Mouse (Mus musculus): Measurements from ENCODE around the gene Dusp3. TPM values are rescaled to one million over a fixed set of nuclear protein-coding genes. Genes with fewer than 3 reads are reported as not detected.
"Not testable (repeated sequence)": the region's sequence is repeated elsewhere in the genome, so short reads cannot be mapped to it uniquely, and the experiment has no call there.

Gene Dusp3
- polyA plus RNA-seq, 1 experiment = 32.0 TPM

DNA sequence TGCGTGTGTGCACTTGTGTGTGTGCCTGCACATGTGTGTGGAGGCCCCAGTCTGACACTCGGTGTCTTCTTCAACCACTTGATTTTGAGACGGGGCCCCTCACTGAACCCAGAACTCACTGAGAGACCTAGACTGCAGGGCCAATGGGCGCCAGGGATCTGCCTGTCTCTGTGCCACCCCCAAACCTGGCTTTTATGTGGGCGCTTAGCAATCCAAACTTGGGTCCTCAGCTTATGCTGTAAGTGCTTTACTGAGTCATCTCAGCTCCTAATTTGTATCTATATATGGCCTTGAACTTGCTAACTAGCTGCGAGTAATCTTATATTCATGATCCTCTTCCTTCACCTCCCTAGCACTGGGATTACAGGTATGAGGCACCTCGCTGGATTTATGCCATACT, 5.6 kb upstream of the Dusp3 start:
- H3K79me2 ChIP-seq (ENCODE audit: control insufficient read depth, insufficient read depth) = no peaks in the 10 kb centered on the region
- H3K36me3 ChIP-seq (ENCODE audit: control insufficient read depth, insufficient read depth) = no peaks in the 10 kb centered on the region
- no peaks in the 10 kb centered on the region for H3K79me3 ChIP-seq (ENCODE audit: low read depth)
- H3ac ChIP-seq (ENCODE audit: control insufficient read depth, insufficient read length, low read depth) = no peak overlapping the region
- TF ChIP-seq MYOD1 (IDR thresholded peaks at IDR 0.05; ENCODE audit: control insufficient read depth, insufficient read length, low read depth) (no peak), USF1 (IDR thresholded peaks at IDR 0.05; ENCODE audit: low read depth) (no peak), CTCF (IDR thresholded peaks at IDR 0.05; ENCODE audit: control insufficient read depth, insufficient read depth, insufficient read length) (no peak), MYOG (IDR thresholded peaks at IDR 0.05; ENCODE audit: control insufficient read depth, extremely low read depth, insufficient read length) (no peak), CEBPB (IDR thresholded peaks at IDR 0.05; ENCODE audit: low read depth) (no peak), FOSL1 (IDR thresholded peaks at IDR 0.05; ENCODE audit: insufficient read depth, low read length, poor library complexity, severe bottlenecking) (no peak), MAX (IDR thresholded peaks at IDR 0.05) (no peak)
- H3K4me3 ChIP-seq (ENCODE audit: insufficient read depth, poor library complexity, severe bottlenecking) = no peak overlapping the region
- peaks cover 45% of the 10 kb centered on the region for H3K27me3 ChIP-seq (ENCODE audit: control insufficient read depth, insufficient read depth, insufficient read length)

DNA sequence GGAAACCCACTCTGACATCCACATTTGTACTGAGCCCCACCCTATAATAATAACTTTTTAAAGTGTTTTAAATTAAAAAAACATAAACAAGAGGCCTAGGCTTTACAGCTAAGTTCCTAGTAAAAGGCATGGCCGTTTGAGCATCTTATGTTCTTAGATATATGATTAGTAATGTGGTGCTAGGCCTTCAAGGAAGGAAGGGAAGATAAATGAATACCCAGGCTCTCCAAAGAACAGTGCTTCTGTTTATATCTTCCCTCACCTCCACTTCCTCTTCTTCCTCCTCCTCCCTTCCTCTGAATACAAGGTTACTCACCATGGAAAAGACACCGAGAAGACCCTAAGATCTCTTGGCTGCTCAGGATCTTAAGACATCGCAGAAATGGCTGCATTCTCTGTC, 5.0 kb upstream of the Dusp3 start:
- H3K79me2 ChIP-seq (ENCODE audit: control insufficient read depth, insufficient read depth) = no peaks in the 10 kb centered on the region
- peaks cover 49% of the 10 kb centered on the region for H3K27me3 ChIP-seq (ENCODE audit: control insufficient read depth, insufficient read depth, insufficient read length)
- no peaks in the 10 kb centered on the region for H3K36me3 ChIP-seq (ENCODE audit: control insufficient read depth, insufficient read depth)
- TF ChIP-seq MYOG (IDR thresholded peaks at IDR 0.05; ENCODE audit: control insufficient read depth, extremely low read depth, insufficient read length) (no peak), USF1 (IDR thresholded peaks at IDR 0.05; ENCODE audit: low read depth) (no peak), FOSL1 (IDR thresholded peaks at IDR 0.05; ENCODE audit: insufficient read depth, low read length, poor library complexity, severe bottlenecking) (no peak), MAX (IDR thresholded peaks at IDR 0.05) (no peak), MYOD1 (IDR thresholded peaks at IDR 0.05; ENCODE audit: control insufficient read depth, insufficient read length, low read depth) (no peak), CTCF (IDR thresholded peaks at IDR 0.05; ENCODE audit: control insufficient read depth, insufficient read depth, insufficient read length) (no peak), CEBPB (IDR thresholded peaks at IDR 0.05; ENCODE audit: low read depth) (no peak)
- H3K4me3 ChIP-seq (ENCODE audit: insufficient read depth, poor library complexity, severe bottlenecking) = no peak overlapping the region
- H3ac ChIP-seq (ENCODE audit: control insufficient read depth, insufficient read length, low read depth) = no peak overlapping the region
- H3K79me3 ChIP-seq (ENCODE audit: low read depth) = no peaks in the 10 kb centered on the region

DNA sequence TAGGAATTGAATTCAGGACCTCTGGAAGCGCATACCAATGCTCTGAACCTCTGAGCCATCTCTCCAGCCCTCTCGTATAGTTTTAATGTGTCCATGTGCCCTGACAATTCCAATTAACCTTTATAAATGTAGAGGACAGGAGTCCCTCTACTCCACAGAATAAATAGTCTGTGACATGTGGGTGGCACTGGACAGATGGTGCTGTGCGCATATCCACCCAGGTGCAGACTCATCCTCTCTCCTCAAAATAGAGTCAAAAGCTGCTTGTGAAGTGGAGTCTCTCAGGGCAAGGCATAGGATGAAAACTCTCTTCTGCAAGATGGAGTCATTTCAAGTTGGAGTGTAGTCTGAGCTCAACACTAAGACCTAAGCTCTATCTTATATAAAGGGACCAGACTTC, 3.4 kb upstream of the Dusp3 start:
- Histone ChIP-seq H3K4me3 (ENCODE audit: insufficient read depth, poor library complexity, severe bottlenecking) (no peak overlapping the region), H3K36me3 (ENCODE audit: control insufficient read depth, insufficient read depth) (no peaks in the 10 kb centered on the region), H3K27me3 (ENCODE audit: control insufficient read depth, insufficient read depth, insufficient read length) (peaks cover 41% of the 10 kb centered on the region), H3K79me3 (ENCODE audit: low read depth) (no peaks in the 10 kb centered on the region), H3K79me2 (ENCODE audit: control insufficient read depth, insufficient read depth) (no peaks in the 10 kb centered on the region), H3ac (ENCODE audit: control insufficient read depth, insufficient read length, low read depth) (no peak overlapping the region)
- TF ChIP-seq FOSL1 (IDR thresholded peaks at IDR 0.05; ENCODE audit: insufficient read depth, low read length, poor library complexity, severe bottlenecking) (no peak), MAX (IDR thresholded peaks at IDR 0.05) (no peak), CTCF (IDR thresholded peaks at IDR 0.05; ENCODE audit: control insufficient read depth, insufficient read depth, insufficient read length) (no peak), MYOD1 (IDR thresholded peaks at IDR 0.05; ENCODE audit: control insufficient read depth, insufficient read length, low read depth) (no peak), CEBPB (IDR thresholded peaks at IDR 0.05; ENCODE audit: low read depth) (no peak), MYOG (IDR thresholded peaks at IDR 0.05; ENCODE audit: control insufficient read depth, extremely low read depth, insufficient read length) (no peak), USF1 (IDR thresholded peaks at IDR 0.05; ENCODE audit: low read depth) (no peak)

DNA sequence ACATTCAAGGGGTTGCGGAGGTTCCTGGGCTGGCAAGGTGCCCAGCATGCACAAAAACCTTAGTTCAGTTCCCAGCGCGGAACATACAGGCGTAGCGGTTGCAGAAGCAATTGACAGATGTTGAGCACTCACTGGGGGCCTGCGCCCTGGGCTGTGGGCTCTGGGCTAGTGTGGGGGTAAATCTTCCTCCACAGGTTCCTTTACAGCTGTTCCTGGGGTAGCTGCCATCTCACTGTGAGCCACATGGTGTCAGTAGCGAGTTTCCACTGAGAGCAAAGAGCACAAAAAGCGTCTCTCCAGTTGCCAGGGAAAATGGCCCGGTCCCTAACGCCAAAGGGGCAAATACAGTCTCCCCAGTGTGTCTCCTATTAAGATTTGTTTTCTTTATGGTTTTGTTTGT, 823 bp downstream of the Dusp3 start:
- peaks cover 14% of the 10 kb centered on the region for H3K79me3 ChIP-seq (ENCODE audit: low read depth)
- H3K36me3 ChIP-seq (ENCODE audit: control insufficient read depth, insufficient read depth) = peaks cover 7% of the 10 kb centered on the region
- peaks cover 24% of the 10 kb centered on the region for H3K79me2 ChIP-seq (ENCODE audit: control insufficient read depth, insufficient read depth)
- H3ac ChIP-seq (ENCODE audit: control insufficient read depth, insufficient read length, low read depth) = no peak overlapping the region
- H3K27me3 ChIP-seq (ENCODE audit: control insufficient read depth, insufficient read depth, insufficient read length) = peaks cover 23% of the 10 kb centered on the region
- no peak overlapping the region for H3K4me3 ChIP-seq (ENCODE audit: insufficient read depth, poor library complexity, severe bottlenecking)
- no peak for TF ChIP-seq USF1 (IDR thresholded peaks at IDR 0.05; ENCODE audit: low read depth)
- peak; percentile 47 for TF ChIP-seq MYOD1 (IDR thresholded peaks at IDR 0.05; ENCODE audit: control insufficient read depth, insufficient read length, low read depth)
- peak; percentile 57 for TF ChIP-seq MAX (IDR thresholded peaks at IDR 0.05)
- TF ChIP-seq CEBPB (IDR thresholded peaks at IDR 0.05; ENCODE audit: low read depth) = no peak
- no peak for TF ChIP-seq FOSL1 (IDR thresholded peaks at IDR 0.05; ENCODE audit: insufficient read depth, low read length, poor library complexity, severe bottlenecking)
- peak; percentile 75 for TF ChIP-seq CTCF (IDR thresholded peaks at IDR 0.05; ENCODE audit: control insufficient read depth, insufficient read depth, insufficient read length)

DNA sequence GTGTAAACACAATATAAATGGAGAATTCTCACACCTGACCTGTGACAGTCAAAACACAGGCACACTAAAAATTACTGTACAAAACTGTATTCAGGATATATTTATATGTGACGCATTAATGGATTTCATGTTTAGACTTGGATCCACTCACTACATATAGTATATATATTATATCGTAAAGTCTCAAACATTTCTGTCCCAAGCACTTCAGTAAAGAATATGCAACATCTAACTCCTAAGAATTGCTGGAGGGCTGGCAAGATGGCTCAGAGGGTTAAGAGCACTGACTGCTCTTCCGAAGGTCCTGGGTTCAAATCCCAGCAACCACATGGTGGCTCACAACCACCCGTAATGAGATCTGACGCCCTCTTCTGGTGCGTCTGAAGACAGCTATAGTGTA, 1.4 kb downstream of the Dusp3 start:
- not testable (repeated sequence) for H3ac ChIP-seq (ENCODE audit: control insufficient read depth, insufficient read length, low read depth); H3K4me3 ChIP-seq (ENCODE audit: insufficient read depth, poor library complexity, severe bottlenecking)
- H3K79me3 ChIP-seq (ENCODE audit: low read depth) = peaks cover 14% of the 10 kb centered on the region
- H3K36me3 ChIP-seq (ENCODE audit: control insufficient read depth, insufficient read depth) = peaks cover 11% of the 10 kb centered on the region
- peaks cover 24% of the 10 kb centered on the region for H3K79me2 ChIP-seq (ENCODE audit: control insufficient read depth, insufficient read depth)
- H3K27me3 ChIP-seq (ENCODE audit: control insufficient read depth, insufficient read depth, insufficient read length) = peaks cover 18% of the 10 kb centered on the region
